Mouse (Mus musculus) kidney, embryonic 16.5 days (tissue): ENCODE measurements around the gene Acsl6. TPM values are rescaled to one million over a fixed set of nuclear protein-coding genes. Genes with fewer than 3 reads are reported as not detected.

Experiments used
- ATAC-seq: fragments of 200-750 bp; cut with Nextera tagmentation; 2 replicates; pipeline ENCODE4 v1.8.0; 2017; ENCODE audit warnings: moderate TSS enrichment; ENCODE audit not compliant: low FRiP score, low TSS enrichment
- H3K27ac ChIP-seq: fragments of 300-500 bp; sonication (generic); 2 replicates; pipeline ENCODE4 v1.5.1; 2014; ENCODE audit warnings: low read length
- H3K27me3 ChIP-seq: fragments of 300-500 bp; sonication (generic); 2 replicates; pipeline ENCODE4 v1.6.1; 2014; ENCODE audit warnings: low read length, control low read depth, mixed read lengths; ENCODE audit not compliant: insufficient read depth
- H3K36me3 ChIP-seq: fragments of 300-500 bp; sonication (generic); 2 replicates; pipeline ENCODE4 v1.6.1; 2014; ENCODE audit warnings: low read length, control low read depth, mixed read lengths; ENCODE audit not compliant: insufficient read depth
- H3K4me1 ChIP-seq: fragments of 300-500 bp; sonication (generic); 2 replicates; pipeline ENCODE4 v1.6.1; 2014; ENCODE audit warnings: low read length, control low read depth, mixed read lengths; ENCODE audit not compliant: insufficient read depth
- H3K4me2 ChIP-seq: fragments of 300-500 bp; sonication (generic); replicated peaks from 2 replicates; pipeline ENCODE4 v1.6.1; 2014; ENCODE audit warnings: low read depth, low read length
- H3K4me3 ChIP-seq: fragments of 300-500 bp; sonication (generic); 2 replicates; pipeline ENCODE4 v1.5.1; 2014; ENCODE audit warnings: mild to moderate bottlenecking, low read length
- H3K9ac ChIP-seq: fragments of 300-500 bp; sonication (generic); replicated peaks from 2 replicates; pipeline ENCODE4 v1.6.1; 2014; ENCODE audit warnings: low read length
- H3K9me3 ChIP-seq: fragments of 300-500 bp; sonication (generic); 2 replicates; pipeline ENCODE4 v1.6.1; 2016; ENCODE audit warnings: low read length, control low read depth
- WGBS: fragments of 180-500 bp; shearing (Covaris S2); extraction: QIAGEN DNeasy Blood & Tissue Kit; methylation state at CpG from one replicate; pipeline ENCODE4 v1.1.7; 2014; 5-methylcytosine and 5-hydroxymethylcytosine counted together
- polyA plus RNA-seq: library from polyadenylated mRNA; unstranded; fragments of >200 nt; fragmentation: Nextera tagmentation; extraction: Ambion mirVana; gene quantifications from 2 replicates; pipeline ENCODE4 v1.2.1, GENCODE M21; 2015

Gene Acsl6
- polyA plus RNA-seq, 1 experiment from 2014 or later: 0.96 TPM

DNA sequence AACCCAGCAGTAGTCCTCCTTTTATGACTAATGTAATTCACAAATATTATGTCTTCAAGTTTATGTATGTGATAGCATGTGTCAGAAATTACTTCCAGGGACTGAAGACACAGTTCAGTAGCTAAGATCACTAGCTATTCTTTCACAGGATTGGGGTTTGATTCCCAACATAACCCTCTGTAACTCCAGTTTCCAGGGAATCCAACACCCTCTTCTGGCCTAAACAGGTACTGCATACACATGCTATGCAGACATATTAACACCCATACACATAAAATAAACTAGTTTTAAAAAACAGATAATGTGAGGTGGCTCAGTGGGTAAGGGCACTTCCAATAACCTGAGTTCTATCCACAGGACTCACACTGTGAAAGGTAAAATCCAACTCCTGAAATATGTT is 107.0 kb downstream of the Acsl6 start:
- Histone ChIP-seq H3K27me3 (no peaks in the 10 kb centered on the region), H3K36me3 (no peaks in the 10 kb centered on the region), H3K9ac (no peak overlapping the region), H3K4me2 (no peak overlapping the region), H3K27ac (no peak overlapping the region), H3K4me3 (no peak overlapping the region), H3K9me3 (no peaks in the 10 kb centered on the region), H3K4me1 (no peaks in the 10 kb centered on the region)
- ATAC-seq: no peak

GRCm38 (mm10) chr11:54413017-54413416 is 109.4 kb downstream of the Acsl6 start:
- no peak overlapping the region for H3K4me2 ChIP-seq
- no peaks in the 10 kb centered on the region for H3K4me1 ChIP-seq
- ATAC-seq: no peak
- no peak overlapping the region for H3K9ac ChIP-seq
- H3K4me3 ChIP-seq: no peak overlapping the region
- H3K9me3 ChIP-seq: no peaks in the 10 kb centered on the region
- 45% methylated on average over 6 of the region's 6 CpGs for WGBS
- no peak overlapping the region for H3K27ac ChIP-seq
- H3K27me3 ChIP-seq: no peaks in the 10 kb centered on the region
- H3K36me3 ChIP-seq: no peaks in the 10 kb centered on the region

Other genes with a start within 250 kb of the Acsl6 start
- gene Pdlim4, start 234.8 kb upstream of the Acsl6 start, polyA plus RNA-seq: 50.3 and 55.0 TPM in 2 replicates
- 38.1 and 43.0 TPM in 2 replicates for gene P4ha2, start 203.7 kb upstream of the Acsl6 start, polyA plus RNA-seq
- not detected in 2 replicates for gene Csf2, start 54.1 kb upstream of the Acsl6 start, polyA plus RNA-seq
- not detected in 2 replicates for gene Il3, start 36.5 kb upstream of the Acsl6 start, polyA plus RNA-seq
- not detected in 2 replicates for gene Meikin, start 66.9 kb downstream of the Acsl6 start, polyA plus RNA-seq
- gene Fnip1, start 134.4 kb downstream of the Acsl6 start, polyA plus RNA-seq: 8.9 and 10.0 TPM in 2 replicates
- 29.4 and 36.6 TPM in 2 replicates for gene Rapgef6, start 219.0 kb downstream of the Acsl6 start, polyA plus RNA-seq